Mouse (Mus musculus): ENCODE measurements around the gene Gm49325.

GRCm38 (mm10) chr10:77682994-77683393 lies 77.0 kb downstream of the Gm49325 start:
- no peak for TF ChIP-seq POLR2A (IDR thresholded peaks at IDR 0.05; ENCODE audit: borderline replicate concordance, control insufficient read depth, low read depth, low read length)
- no peak for TF ChIP-seq CTCF (IDR thresholded peaks at IDR 0.05; ENCODE audit: control insufficient read depth, insufficient read depth, low read length)

Measured in bone marrow, adult 2 months (tissue).